Mouse (Mus musculus) right cerebral cortex, postnatal 10 days (tissue): ENCODE measurements around the gene Rnls.
A peak's percentile ranks its signal among the peaks of the same experiment; 100 is the strongest.

Source experiments
- DNase-seq, 2 experiments: peaks; one replicate each; pipeline ENCODE4 v3.0.0; 2021; ENCODE audit warnings: low spot score in 2 of 2

Gene Rnls

GRCm38 (mm10) chr19:33103851-33104250 is 288.2 kb downstream of the Rnls start:
- no peak for DNase-seq

GRCm38 (mm10) chr19:33102783-33103139 is 289.3 kb downstream of the Rnls start:
- DNase-seq, result no peak

- DNase-seq, result peak in 1 of 2 experiments; percentile 39
Measured at GRCm38 (mm10) chr19:33102008-33102782, 289.9 kb downstream of the Rnls start.

GRCm38 (mm10) chr19:33101093-33102007 is 290.7 kb downstream of the Rnls start:
- DNase-seq, result no peak

- DNase-seq, result no peak
Measured at GRCm38 (mm10) chr19:33100598-33100997, 291.5 kb downstream of the Rnls start.

GRCm38 (mm10) chr19:33100031-33100430 is 292.1 kb downstream of the Rnls start:
- no peak for DNase-seq

GRCm38 (mm10) chr19:33099201-33099788 is 292.8 kb downstream of the Rnls start:
- no peak for DNase-seq

- DNase-seq, result no peak
Measured at GRCm38 (mm10) chr19:33097691-33098090, 294.4 kb downstream of the Rnls start.

- DNase-seq, result no peak
Measured at GRCm38 (mm10) chr19:33096581-33096980, 295.5 kb downstream of the Rnls start.

GRCm38 (mm10) chr19:33092575-33092974 is 299.5 kb downstream of the Rnls start:
- DNase-seq, result no peak

- no peak for DNase-seq
Measured at GRCm38 (mm10) chr19:33091324-33091723, 300.8 kb downstream of the Rnls start.

GRCm38 (mm10) chr19:33088868-33089267 is 303.2 kb downstream of the Rnls start:
- no peak for DNase-seq

GRCm38 (mm10) chr19:33087961-33088360 is 304.1 kb downstream of the Rnls start:
- no peak for DNase-seq
